Mouse (Mus musculus): ENCODE data around the gene Nhlrc4. TPM values are rescaled to one million over a fixed set of nuclear protein-coding genes. Genes with fewer than 3 reads are reported as not detected.

Gene Nhlrc4
- polyA plus RNA-seq, 1 experiment from 2014 or later: 1.8 TPM

Other genes with a start within 250 kb of the Nhlrc4 start
- gene Gng13, start 227.8 kb downstream of the Nhlrc4 start, polyA plus RNA-seq (2015; fragmentation: Nextera tagmentation; extraction: Ambion mirVana): 0.40 and 1.2 TPM in 2 replicates
- 38.1 and 41.2 TPM in 2 replicates for gene Chtf18, start 217.5 kb downstream of the Nhlrc4 start, polyA plus RNA-seq (2015; fragmentation: Nextera tagmentation; extraction: Ambion mirVana)
- gene Rpusd1, start 217.3 kb downstream of the Nhlrc4 start, polyA plus RNA-seq (2015; fragmentation: Nextera tagmentation; extraction: Ambion mirVana): 26.2 and 26.8 TPM in 2 replicates
- not detected in 2 replicates for gene Mslnl, start 208.9 kb downstream of the Nhlrc4 start, polyA plus RNA-seq (2015; fragmentation: Nextera tagmentation; extraction: Ambion mirVana)
- gene Msln, start 190.6 kb downstream of the Nhlrc4 start, polyA plus RNA-seq (2015; fragmentation: Nextera tagmentation; extraction: Ambion mirVana): 6.9 and 7.8 TPM in 2 replicates
- 37.9 and 39.2 TPM in 2 replicates for gene Narfl, start 171.2 kb downstream of the Nhlrc4 start, polyA plus RNA-seq (2015; fragmentation: Nextera tagmentation; extraction: Ambion mirVana)
- gene Haghl, start 159.3 kb downstream of the Nhlrc4 start, polyA plus RNA-seq (2015; fragmentation: Nextera tagmentation; extraction: Ambion mirVana): 79.8 and 83.7 TPM in 2 replicates
- 0.16 and 0.46 TPM in 2 replicates for gene Ccdc78, start 158.4 kb downstream of the Nhlrc4 start, polyA plus RNA-seq (2015; fragmentation: Nextera tagmentation; extraction: Ambion mirVana)
- 105 and 109 TPM in 2 replicates for gene Fam173a, start 152.1 kb downstream of the Nhlrc4 start, polyA plus RNA-seq (2015; fragmentation: Nextera tagmentation; extraction: Ambion mirVana)
- gene AC134908.4, start 149.3 kb downstream of the Nhlrc4 start, polyA plus RNA-seq (2015; fragmentation: Nextera tagmentation; extraction: Ambion mirVana): 0.40 and 0.57 TPM in 2 replicates
- gene Metrn, start 147.8 kb downstream of the Nhlrc4 start, polyA plus RNA-seq (2015; fragmentation: Nextera tagmentation; extraction: Ambion mirVana): 56.8 and 57.1 TPM in 2 replicates
- 1.4 and 2.0 TPM in 2 replicates for gene Fbxl16, start 135.9 kb downstream of the Nhlrc4 start, polyA plus RNA-seq (2015; fragmentation: Nextera tagmentation; extraction: Ambion mirVana)
- 33.1 and 35.3 TPM in 2 replicates for gene Wdr24, start 121.3 kb downstream of the Nhlrc4 start, polyA plus RNA-seq (2015; fragmentation: Nextera tagmentation; extraction: Ambion mirVana)
- 72.3 and 73.0 TPM in 2 replicates for gene Jmjd8, start 116.1 kb downstream of the Nhlrc4 start, polyA plus RNA-seq (2015; fragmentation: Nextera tagmentation; extraction: Ambion mirVana)
- 387 and 393 TPM in 2 replicates for gene Stub1, start 111.6 kb downstream of the Nhlrc4 start, polyA plus RNA-seq (2015; fragmentation: Nextera tagmentation; extraction: Ambion mirVana)
- 3.3 and 4.0 TPM in 2 replicates for gene Rhbdl1, start 107.7 kb downstream of the Nhlrc4 start, polyA plus RNA-seq (2015; fragmentation: Nextera tagmentation; extraction: Ambion mirVana)
- 4.0 and 4.3 TPM in 2 replicates for gene Gm20683, start 103.2 kb downstream of the Nhlrc4 start, polyA plus RNA-seq (2015; fragmentation: Nextera tagmentation; extraction: Ambion mirVana)
- gene Rhot2, start 100.1 kb downstream of the Nhlrc4 start, polyA plus RNA-seq (2015; fragmentation: Nextera tagmentation; extraction: Ambion mirVana): 29.3 and 32.5 TPM in 2 replicates
- gene Wdr90, start 83.5 kb downstream of the Nhlrc4 start, polyA plus RNA-seq (2015; fragmentation: Nextera tagmentation; extraction: Ambion mirVana): 33.1 and 33.5 TPM in 2 replicates
- 72.9 and 79.2 TPM in 2 replicates for gene Mcrip2, start 76.2 kb downstream of the Nhlrc4 start, polyA plus RNA-seq (2015; fragmentation: Nextera tagmentation; extraction: Ambion mirVana)
- gene Mettl26, start 69.9 kb downstream of the Nhlrc4 start, polyA plus RNA-seq (2015; fragmentation: Nextera tagmentation; extraction: Ambion mirVana): 100 and 102 TPM in 2 replicates
- 0.71 and 1.0 TPM in 2 replicates for gene Wfikkn1, start 64.1 kb downstream of the Nhlrc4 start, polyA plus RNA-seq (2015; fragmentation: Nextera tagmentation; extraction: Ambion mirVana)
- 33.5 and 33.7 TPM in 2 replicates for gene Rab40c, start 25.2 kb downstream of the Nhlrc4 start, polyA plus RNA-seq (2015; fragmentation: Nextera tagmentation; extraction: Ambion mirVana)
- 85.8 and 95.9 TPM in 2 replicates for gene Pigq, start within 50 bp of the Nhlrc4 start, polyA plus RNA-seq (2015; fragmentation: Nextera tagmentation; extraction: Ambion mirVana)
- 8.1 and 9.5 TPM in 2 replicates for gene A930017K11Rik, start 7.6 kb upstream of the Nhlrc4 start, polyA plus RNA-seq (2015; fragmentation: Nextera tagmentation; extraction: Ambion mirVana)
- 26.0 and 30.7 TPM in 2 replicates for gene Capn15, start 40.8 kb upstream of the Nhlrc4 start, polyA plus RNA-seq (2015; fragmentation: Nextera tagmentation; extraction: Ambion mirVana)
- gene Rab11fip3, start 124.6 kb upstream of the Nhlrc4 start, polyA plus RNA-seq (2015; fragmentation: Nextera tagmentation; extraction: Ambion mirVana): 30.7 and 41.0 TPM in 2 replicates
- 46.9 and 52.3 TPM in 2 replicates for gene Decr2, start 145.4 kb upstream of the Nhlrc4 start, polyA plus RNA-seq (2015; fragmentation: Nextera tagmentation; extraction: Ambion mirVana)
- 103 and 112 TPM in 2 replicates for gene Nme4, start 150.6 kb upstream of the Nhlrc4 start, polyA plus RNA-seq (2015; fragmentation: Nextera tagmentation; extraction: Ambion mirVana)
- gene Tmem8, start 168.3 kb upstream of the Nhlrc4 start, polyA plus RNA-seq (2015; fragmentation: Nextera tagmentation; extraction: Ambion mirVana): 6.5 and 7.1 TPM in 2 replicates
- gene Mrpl28, start 178.5 kb upstream of the Nhlrc4 start, polyA plus RNA-seq (2015; fragmentation: Nextera tagmentation; extraction: Ambion mirVana): 216 and 238 TPM in 2 replicates
- gene Axin1, start 193.7 kb upstream of the Nhlrc4 start, polyA plus RNA-seq (2015; fragmentation: Nextera tagmentation; extraction: Ambion mirVana): 8.3 and 11.7 TPM in 2 replicates

Data from kidney, embryonic 16.5 days (tissue).